Mouse (Mus musculus): ENCODE measurements around the gene Sipa1l1. TPM values are rescaled to one million over a fixed set of nuclear protein-coding genes. Genes with fewer than 3 reads are reported as not detected.

The Sipa1l1 gene
- polyA plus RNA-seq, 1 experiment = 16.1 TPM

- WGBS = 35% methylated on average over 3 of the region's 3 CpGs
- no peak for DNase-seq (ENCODE audit: low read depth, low spot score)
These were observed 151.1 kb downstream of the Sipa1l1 start for GRCm38 (mm10) chr12:82320204-82320603.

GRCm38 (mm10) chr12:82321397-82321796 is 152.3 kb downstream of the Sipa1l1 start:
- no peak for DNase-seq (ENCODE audit: low read depth, low spot score)
- WGBS = 92% methylated on average over 8 of the region's 8 CpGs

GRCm38 (mm10) chr12:82321855-82322254 is 152.7 kb downstream of the Sipa1l1 start:
- WGBS = 97% methylated on average over 2 of the region's 2 CpGs
- no peak for DNase-seq (ENCODE audit: low read depth, low spot score)

- WGBS = 45% methylated on average over 7 of the region's 7 CpGs
- DNase-seq (ENCODE audit: low read depth, low spot score) = no peak
These were observed 153.8 kb downstream of the Sipa1l1 start for GRCm38 (mm10) chr12:82322759-82323451.

- WGBS = 96% methylated on average over 5 of the region's 5 CpGs
- no peak for DNase-seq (ENCODE audit: low read depth, low spot score)
These were observed 155.5 kb downstream of the Sipa1l1 start for GRCm38 (mm10) chr12:82324621-82325020.

GRCm38 (mm10) chr12:82325502-82325901 is 156.4 kb downstream of the Sipa1l1 start:
- WGBS = 82% methylated on average over 3 of the region's 3 CpGs
- no peak for DNase-seq (ENCODE audit: low read depth, low spot score)

GRCm38 (mm10) chr12:82326438-82326837 is 157.3 kb downstream of the Sipa1l1 start:
- 68% methylated on average over 8 of the region's 8 CpGs for WGBS

GRCm38 (mm10) chr12:82328112-82328511 is 159.0 kb downstream of the Sipa1l1 start:
- no peak for DNase-seq (ENCODE audit: low read depth, low spot score)
- 97% methylated on average over 1 of the region's 1 CpGs for WGBS

More at GRCm38 (mm10) chr12:82326438-82326837, 157.3 kb downstream of the Sipa1l1 start:
- no peak for DNase-seq (ENCODE audit: low read depth, low spot score)

- WGBS = 91% methylated on average over 12 of the region's 12 CpGs
- no peak for DNase-seq (ENCODE audit: low read depth, low spot score)
These were observed 163.9 kb downstream of the Sipa1l1 start for GRCm38 (mm10) chr12:82332836-82333614.

GRCm38 (mm10) chr12:82333999-82334398 is 164.9 kb downstream of the Sipa1l1 start:
- DNase-seq (ENCODE audit: low read depth, low spot score) = peak; percentile 38
- WGBS = 38% methylated on average over 5 of the region's 5 CpGs

- WGBS = 76% methylated on average over 4 of the region's 4 CpGs
- no peak for DNase-seq (ENCODE audit: low read depth, low spot score)
These were observed 165.4 kb downstream of the Sipa1l1 start for GRCm38 (mm10) chr12:82334550-82334949.

- 33% methylated on average over 1 of the region's 1 CpGs for WGBS
- no peak for DNase-seq (ENCODE audit: low read depth, low spot score)
These were observed 166.0 kb downstream of the Sipa1l1 start for GRCm38 (mm10) chr12:82335095-82335494.

- 85% methylated on average over 4 of the region's 4 CpGs for WGBS
- DNase-seq (ENCODE audit: low read depth, low spot score) = no peak
These were observed 169.4 kb downstream of the Sipa1l1 start for GRCm38 (mm10) chr12:82338550-82338949.

- WGBS = 63% methylated on average over 18 of the region's 18 CpGs
- no peak for DNase-seq (ENCODE audit: low read depth, low spot score)
These were observed 170.2 kb downstream of the Sipa1l1 start for GRCm38 (mm10) chr12:82339221-82339861.

- 80% methylated on average over 6 of the region's 6 CpGs for WGBS
- no peak for DNase-seq (ENCODE audit: low read depth, low spot score)
These were observed 171.2 kb downstream of the Sipa1l1 start for GRCm38 (mm10) chr12:82340196-82340918.

GRCm38 (mm10) chr12:82341181-82341580 is 172.1 kb downstream of the Sipa1l1 start:
- DNase-seq (ENCODE audit: low read depth, low spot score) = no peak
- WGBS = 98% methylated on average over 8 of the region's 8 CpGs

GRCm38 (mm10) chr12:82341696-82342095 is 172.6 kb downstream of the Sipa1l1 start:
- 94% methylated on average over 9 of the region's 9 CpGs for WGBS

GRCm38 (mm10) chr12:82350082-82350481 is 181.0 kb downstream of the Sipa1l1 start:
- no peak for DNase-seq (ENCODE audit: low read depth, low spot score)
- 96% methylated on average over 11 of the region's 11 CpGs for WGBS

More at GRCm38 (mm10) chr12:82341696-82342095, 172.6 kb downstream of the Sipa1l1 start:
- DNase-seq (ENCODE audit: low read depth, low spot score) = no peak

- DNase-seq (ENCODE audit: low read depth, low spot score) = no peak
- WGBS = 64% methylated on average over 6 of the region's 6 CpGs
These were observed 181.8 kb downstream of the Sipa1l1 start for GRCm38 (mm10) chr12:82350891-82351290.

- no peak for DNase-seq (ENCODE audit: low read depth, low spot score)
- WGBS = 47% methylated on average over 2 of the region's 2 CpGs
These were observed 184.5 kb downstream of the Sipa1l1 start for GRCm38 (mm10) chr12:82353660-82354059.

All from large intestine, adult 2 months (tissue).